Mouse (Mus musculus) midbrain, embryonic 10.5 days (tissue): Measurements from ENCODE around the gene Ulk4. TPM values are rescaled to one million over a fixed set of nuclear protein-coding genes. Genes with fewer than 3 reads are reported as not detected.

Experiments
- DNase-seq: peaks from one replicate; pipeline ENCODE4 v3.0.0-alpha.2; 2017; ENCODE audit warnings: low spot score
- H3K27ac ChIP-seq: fragments of 300-500 bp; sonication (generic); replicated peaks from 2 replicates; pipeline ENCODE4 v1.5.1; 2016; ENCODE audit warnings: mild to moderate bottlenecking
- H3K27me3 ChIP-seq: fragments of 300-500 bp; sonication (generic); 2 replicates; pipeline ENCODE4 v1.6.1; 2016; ENCODE audit warnings: low read depth, mild to moderate bottlenecking; ENCODE audit not compliant: poor library complexity, severe bottlenecking
- H3K36me3 ChIP-seq: fragments of 300-500 bp; sonication (generic); 2 replicates; pipeline ENCODE4 v1.6.1; 2016; ENCODE audit warnings: mild to moderate bottlenecking, moderate library complexity
- H3K4me1 ChIP-seq: fragments of 300-500 bp; sonication (generic); 2 replicates; pipeline ENCODE4 v1.6.1; 2016
- H3K4me3 ChIP-seq: fragments of 300-500 bp; sonication (generic); 2 replicates; pipeline ENCODE4 v1.5.1; 2016; ENCODE audit warnings: mild to moderate bottlenecking, moderate library complexity
- H3K9me3 ChIP-seq: fragments of 300-500 bp; sonication (generic); replicated peaks from 2 replicates; pipeline ENCODE4 v1.6.1; 2016; ENCODE audit warnings: mild to moderate bottlenecking
- WGBS: fragments of 180-500 bp; shearing (Covaris S2); methylation state at CpG from one replicate; pipeline ENCODE4 v1.1.7; 2016; 5-methylcytosine and 5-hydroxymethylcytosine counted together
- microRNA-seq: library from miRNA; unstranded; fragments of <30 nt; microRNA quantifications from one replicate; pipeline ENCODE4, GENCODE M21; 2017
- polyA plus RNA-seq: library from polyadenylated mRNA; unstranded; fragments of >200 nt; fragmentation: Nextera tagmentation; extraction: Ambion mirVana; gene quantifications from 2 replicates; pipeline ENCODE4 v1.2.1, GENCODE M21; 2016

The Ulk4 gene
- polyA plus RNA-seq, 1 experiment from 2014 or later: 147 TPM

DNA sequence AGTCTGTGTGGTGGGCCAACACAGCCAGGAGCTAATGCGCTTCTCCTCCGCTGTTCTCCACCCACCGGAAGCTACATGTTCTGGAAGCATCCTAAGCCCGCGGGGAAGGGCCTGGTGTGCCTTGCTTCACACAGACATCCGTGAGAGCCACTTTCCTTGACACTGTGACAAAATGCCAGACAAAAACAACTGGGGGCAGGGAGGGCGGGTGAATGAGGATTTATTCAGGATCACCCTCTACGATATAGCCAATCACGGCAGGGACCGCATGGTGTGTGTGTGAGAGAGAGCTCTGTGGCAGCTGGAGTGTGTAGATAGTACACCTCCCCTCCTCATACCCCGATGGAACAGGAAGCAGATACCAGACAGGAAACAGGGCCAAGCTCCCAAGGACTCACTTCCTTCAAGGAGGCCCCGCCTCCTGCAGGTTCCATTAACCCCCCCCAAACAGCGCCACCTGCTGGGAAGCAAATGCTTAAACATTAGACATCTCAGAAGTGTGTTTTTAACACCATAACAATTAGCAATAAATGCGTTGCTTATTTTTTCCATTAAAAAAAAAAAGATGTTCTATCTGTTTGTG lies 362.0 kb downstream of the Ulk4 start:
- H3K27ac ChIP-seq: no peak overlapping the region

DNA sequence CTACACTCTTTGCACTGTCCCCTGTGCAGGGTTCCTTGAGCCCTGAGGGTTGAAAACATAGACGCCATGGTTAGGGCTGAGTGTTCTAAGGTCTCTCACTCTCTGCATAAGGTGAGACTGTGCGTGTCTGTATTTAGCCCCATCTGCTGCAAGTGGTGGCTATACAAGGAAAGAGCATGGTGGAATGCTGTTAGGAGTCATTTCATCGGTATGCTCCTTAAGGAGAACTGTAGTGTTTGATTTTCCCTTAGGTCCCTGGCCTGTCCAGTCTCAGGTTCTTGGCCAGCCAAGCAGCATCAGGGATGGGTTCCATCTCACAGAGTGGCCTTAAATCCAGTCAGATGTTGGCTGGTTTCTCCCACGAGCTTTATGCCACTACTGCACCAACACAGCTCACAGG lies 362.6 kb downstream of the Ulk4 start:
- no peak for DNase-seq
- Histone ChIP-seq H3K36me3 (no peaks in the 10 kb centered on the region), H3K4me3 (no peak overlapping the region), H3K4me1 (peaks cover 3% of the 10 kb centered on the region; the same call in 1 of the 2 replicates), H3K27me3 (no peaks in the 10 kb centered on the region), H3K9me3 (no peaks in the 10 kb centered on the region; the same call in 1 of the 2 replicates), H3K27ac (no peak overlapping the region)
- 93% methylated on average over 4 of the region's 4 CpGs for WGBS

More for the DNA sequence above, 362.0 kb downstream of the Ulk4 start:
- WGBS: 87% methylated on average over 14 of the region's 14 CpGs
- H3K4me3 ChIP-seq: no peak overlapping the region
- no peaks in the 10 kb centered on the region for H3K27me3 ChIP-seq
- peaks cover 3% of the 10 kb centered on the region; the same call in 1 of the 2 replicates for H3K4me1 ChIP-seq
- no peaks in the 10 kb centered on the region for H3K36me3 ChIP-seq
- DNase-seq: no peak
- no peaks in the 10 kb centered on the region; the same call in 1 of the 2 replicates for H3K9me3 ChIP-seq

DNA sequence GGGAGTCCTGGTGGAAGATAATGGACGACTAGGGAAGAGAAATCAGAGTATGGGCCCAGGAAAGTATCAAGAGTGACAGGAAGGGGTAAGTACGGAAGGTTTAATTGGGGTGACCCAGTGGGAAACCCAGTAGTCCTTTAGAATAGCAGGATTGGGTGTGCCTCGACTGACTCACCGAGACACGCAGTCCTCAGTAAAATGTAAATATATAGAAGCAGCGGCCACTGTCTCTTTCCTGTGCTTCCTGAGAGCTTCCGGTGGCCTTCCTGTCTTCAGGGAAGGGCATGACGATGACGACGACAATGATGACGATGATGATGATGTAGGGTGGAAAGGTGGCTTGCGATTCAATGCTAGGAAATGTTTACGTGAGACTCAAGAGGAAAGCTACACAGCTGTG lies 363.8 kb downstream of the Ulk4 start:
- H3K4me3 ChIP-seq: no peak overlapping the region
- no peaks in the 10 kb centered on the region for H3K27me3 ChIP-seq
- DNase-seq: no peak
- WGBS: 86% methylated on average over 13 of the region's 13 CpGs
- H3K27ac ChIP-seq: no peak overlapping the region
- H3K36me3 ChIP-seq: no peaks in the 10 kb centered on the region
- H3K9me3 ChIP-seq: no peaks in the 10 kb centered on the region; the same call in 1 of the 2 replicates
- H3K4me1 ChIP-seq: peaks cover 3% of the 10 kb centered on the region; the same call in 1 of the 2 replicates

DNA sequence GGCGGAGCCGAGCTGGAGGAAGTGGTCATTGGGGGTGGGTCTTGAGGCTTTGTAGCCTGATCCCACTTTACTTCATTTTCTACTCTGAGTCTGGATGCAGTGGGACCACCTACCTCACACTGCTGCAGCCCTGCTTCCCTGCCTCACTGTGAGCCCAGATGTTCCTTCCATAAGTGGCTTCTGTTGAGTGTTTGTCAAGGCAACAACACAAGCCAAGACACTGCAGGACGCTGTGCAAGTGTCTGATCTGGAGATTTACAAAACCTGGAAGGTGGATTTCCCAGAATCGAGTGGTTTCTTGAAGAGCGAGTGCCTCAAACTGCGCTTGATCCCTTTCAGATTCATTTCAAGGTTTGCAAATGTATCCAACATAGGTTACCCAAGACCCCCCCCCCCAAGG lies 368.5 kb downstream of the Ulk4 start:
- Histone ChIP-seq H3K36me3 (no peaks in the 10 kb centered on the region), H3K27ac (no peak overlapping the region), H3K27me3 (no peaks in the 10 kb centered on the region), H3K4me1 (peaks cover 16% of the 10 kb centered on the region), H3K4me3 (no peak overlapping the region), H3K9me3 (no peaks in the 10 kb centered on the region)
- WGBS: 87% methylated on average over 6 of the region's 6 CpGs
- no peak for DNase-seq

Small RNAs within 50 kb of the gene (microRNA-seq; reads per million reads assigned to microRNA genes)
- not detected for gene Mir7090

Other genes with a start within 250 kb of the Ulk4 start
- gene Trak1, start 20.3 kb upstream of the Ulk4 start, polyA plus RNA-seq: 26.5 and 29.7 TPM in 2 replicates
- gene Cck, start 218.5 kb upstream of the Ulk4 start, polyA plus RNA-seq: 6.0 and 7.2 TPM in 2 replicates